ENCODE assay signal across 16 mouse cellular contexts in the genomic region with DNA sequence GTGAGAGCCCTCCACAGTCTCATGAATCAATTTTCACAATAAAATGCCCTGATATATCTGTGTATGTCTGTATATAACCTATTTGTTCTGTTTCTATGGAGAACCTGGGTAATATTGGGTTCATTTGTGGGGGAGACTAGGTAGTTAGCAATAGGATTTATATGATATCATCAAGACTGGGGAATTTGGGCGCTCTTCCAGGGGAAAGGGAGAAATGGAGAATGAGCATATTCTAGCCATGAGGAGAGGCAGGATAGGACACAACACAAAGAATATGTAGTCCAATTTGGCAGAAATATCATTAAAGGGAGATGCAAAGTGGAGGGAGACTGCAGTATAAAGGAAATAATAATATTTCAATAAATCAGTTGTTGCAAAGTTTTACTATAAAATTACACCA.
"Had no signal": no experiment of that assay in that cellular context is flagged by ENCODE, and none has a peak within 500 bp of the region (broad histone marks: within the 10 kb centered on the region; RNA-seq: fewer than 3 reads in every experiment).

No protein-coding gene starts in this region.

- DNase-seq: retina, postnatal 1 day; right cerebral cortex, adult 18-20 months; right cerebral cortex, postnatal 14 days; right cerebral cortex, postnatal 25 days; right cerebral cortex, postnatal 4 days; spleen, adult 18-20 months; thymus, adult 18-20 months; thymus, adult 2 months; thymus, postnatal 14 days; thymus, postnatal 25 days; thymus, postnatal 36 days; thymus, postnatal 4 days had no signal

- H3K9ac ChIP-seq: neural tube, embryonic 13.5 days; neural tube, embryonic 15.5 days; stomach, embryonic 15.5 days had no signal

- H3K9me3 ChIP-seq: neural tube, embryonic 13.5 days; neural tube, embryonic 15.5 days; stomach, embryonic 15.5 days had no signal

- H3K27ac ChIP-seq: neural tube, embryonic 13.5 days; neural tube, embryonic 15.5 days; stomach, embryonic 15.5 days; stomach, postnatal 0 days had no signal

- H3K4me1 ChIP-seq: neural tube, embryonic 13.5 days; neural tube, embryonic 15.5 days; stomach, embryonic 15.5 days had no signal

- H3K4me2 ChIP-seq: neural tube, embryonic 13.5 days; neural tube, embryonic 15.5 days; stomach, embryonic 15.5 days had no signal

- H3K4me3 ChIP-seq: neural tube, embryonic 13.5 days; neural tube, embryonic 15.5 days; stomach, embryonic 15.5 days had no signal

- H3K27me3 ChIP-seq: neural tube, embryonic 13.5 days; neural tube, embryonic 15.5 days; stomach, embryonic 15.5 days had no signal

- H3K36me3 ChIP-seq: neural tube, embryonic 13.5 days; neural tube, embryonic 15.5 days; stomach, embryonic 15.5 days had no signal
